Mouse (Mus musculus): ENCODE measurements at regions not wholly inside any gene's neighbourhood (a gene's known extent, or its start where the extent isn't known, plus 50 kb on each side); places are given as distances from the start of the nearest gene placed in this dataset.
"Not testable (repeated sequence)": the region's sequence is repeated elsewhere in the genome, so short reads cannot be mapped to it uniquely, and the experiment has no call there.

DNA sequence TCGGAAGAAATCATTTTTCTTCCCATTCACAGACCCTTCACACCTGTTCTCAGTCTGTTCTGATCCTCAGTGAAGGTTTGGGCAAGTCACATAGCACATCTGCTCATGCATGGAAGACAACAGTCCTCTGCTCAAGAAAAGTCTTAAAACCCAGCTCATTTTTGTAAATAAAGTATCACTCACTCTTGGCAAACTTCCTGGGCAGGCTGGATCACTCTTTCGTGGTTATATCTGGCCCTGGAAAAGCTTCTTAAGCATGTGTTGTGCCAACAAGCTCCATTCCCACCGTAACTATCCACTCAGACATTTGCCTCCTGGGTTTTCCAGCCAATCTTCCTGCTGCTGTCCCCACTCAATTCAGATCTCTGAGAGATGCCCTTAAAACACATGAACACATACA, 103.2 kb upstream of the Cep85l start:
- DNase-seq (ENCODE audit: low read depth, low spot score): no peak

DNA sequence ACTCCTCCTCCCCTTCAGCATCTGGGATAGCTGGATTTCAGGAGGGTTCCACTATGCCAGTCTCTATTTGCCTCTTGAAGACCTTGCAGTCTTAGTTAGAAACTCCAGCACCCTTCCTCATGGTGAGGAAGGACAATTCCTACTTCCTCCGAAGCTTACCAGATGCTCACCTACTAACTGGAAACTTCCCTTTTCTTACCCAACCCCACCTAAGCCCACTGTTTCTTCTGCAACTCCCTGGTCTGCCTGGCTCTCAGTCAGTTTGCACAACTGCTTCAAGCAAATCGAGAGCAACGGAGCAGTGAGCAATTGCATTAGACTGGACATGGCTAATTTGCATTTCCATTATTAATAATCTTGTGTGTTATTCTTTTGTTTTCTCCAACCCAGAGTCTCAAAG, 90.5 kb upstream of the Cep85l start:
- DNase-seq (ENCODE audit: low read depth, low spot score): no peak

DNA sequence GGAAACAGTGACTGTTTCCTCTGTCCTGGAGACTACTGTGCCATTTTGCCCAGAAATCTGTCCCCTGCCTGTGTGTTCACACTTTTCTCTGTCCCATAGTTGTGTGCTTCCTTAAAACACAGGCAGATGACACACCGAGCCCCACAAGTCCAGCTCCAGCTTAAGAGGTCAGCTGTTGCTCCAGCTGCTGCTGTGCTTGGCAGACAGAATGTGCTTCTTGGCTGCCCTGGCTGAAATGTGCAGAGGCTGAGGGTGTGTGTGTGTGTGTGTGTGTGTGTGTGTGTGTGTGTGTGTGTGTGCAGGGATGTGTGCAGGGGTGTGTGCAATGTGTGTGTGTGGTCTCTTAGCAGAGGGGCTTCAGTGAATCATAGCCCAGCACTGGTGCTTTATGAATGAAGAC, 89.9 kb upstream of the Cep85l start:
- DNase-seq (ENCODE audit: low read depth, low spot score): no peak

DNA sequence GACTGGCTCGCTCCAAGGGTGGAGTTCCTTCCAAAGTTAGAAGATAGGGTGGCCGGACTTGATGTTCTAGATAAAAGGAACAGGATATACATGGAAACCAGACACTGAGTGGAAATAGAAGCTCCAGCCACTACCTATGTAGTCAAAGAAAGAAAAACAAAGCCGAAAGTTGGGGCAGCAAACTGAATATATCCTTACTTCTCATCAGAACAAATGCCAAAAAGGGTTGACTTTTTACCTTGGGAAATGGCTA, 88.5 kb upstream of the Cep85l start:
- DNase-seq (ENCODE audit: low read depth, low spot score): no peak

DNA sequence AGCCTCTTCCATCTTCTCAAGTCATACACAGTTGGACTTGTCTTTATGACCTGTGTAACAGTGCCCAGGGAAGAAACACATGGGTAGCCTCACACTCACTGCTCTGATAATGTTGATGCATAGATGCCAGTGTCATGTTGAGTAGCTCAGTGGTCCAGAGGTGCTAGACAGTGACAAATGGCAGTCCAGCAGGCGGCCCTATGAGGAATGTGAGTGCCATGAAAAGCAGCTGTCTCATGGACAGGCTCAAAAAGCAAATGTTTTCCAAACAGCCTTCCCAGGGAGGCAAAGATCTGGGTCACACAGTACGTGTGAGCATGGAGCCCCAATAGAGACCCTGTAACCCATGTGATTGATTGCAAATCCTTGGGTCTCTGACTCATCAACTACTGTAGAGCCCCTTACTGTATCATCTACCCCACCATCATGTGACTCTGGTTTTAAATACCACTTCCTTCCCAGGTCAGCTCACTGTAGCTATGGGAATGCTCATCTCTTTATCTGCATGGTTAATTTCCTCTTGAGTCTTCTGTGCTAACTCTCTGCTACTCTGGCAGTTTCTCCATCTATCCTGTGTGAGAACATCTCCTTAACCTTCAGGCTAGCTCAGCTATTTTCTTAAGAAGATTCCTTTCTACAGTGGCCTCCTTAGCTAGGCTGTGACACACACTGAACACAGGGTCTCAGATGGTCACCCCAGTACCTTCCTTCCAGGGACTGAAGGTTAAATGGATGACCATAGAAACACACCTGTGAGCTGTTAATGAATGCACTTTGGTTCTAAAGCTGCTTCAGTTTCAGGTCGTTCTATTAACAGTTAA, 87.9 kb upstream of the Cep85l start:
- no peak for DNase-seq (ENCODE audit: low read depth, low spot score)

DNA sequence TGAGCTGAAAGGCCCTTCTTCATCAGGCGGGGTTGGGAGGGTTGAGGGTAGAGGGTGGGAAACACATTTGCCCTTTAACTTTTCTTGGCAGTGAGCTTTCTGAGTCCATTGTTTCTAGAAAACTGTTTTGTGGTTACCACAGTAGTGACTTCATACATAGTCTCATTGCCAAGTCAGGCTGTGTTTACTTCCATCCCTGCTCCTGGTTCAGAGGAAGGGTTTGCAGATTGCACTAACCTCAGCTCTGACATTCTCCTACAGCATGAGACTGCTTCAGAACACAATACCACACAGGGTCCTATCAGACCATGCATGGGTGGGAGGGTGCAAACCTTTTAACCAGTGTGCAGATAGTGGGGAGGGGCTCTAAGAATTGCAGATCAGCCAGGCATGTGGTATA, 87.1 kb upstream of the Cep85l start:
- DNase-seq (ENCODE audit: low read depth, low spot score): no peak

DNA sequence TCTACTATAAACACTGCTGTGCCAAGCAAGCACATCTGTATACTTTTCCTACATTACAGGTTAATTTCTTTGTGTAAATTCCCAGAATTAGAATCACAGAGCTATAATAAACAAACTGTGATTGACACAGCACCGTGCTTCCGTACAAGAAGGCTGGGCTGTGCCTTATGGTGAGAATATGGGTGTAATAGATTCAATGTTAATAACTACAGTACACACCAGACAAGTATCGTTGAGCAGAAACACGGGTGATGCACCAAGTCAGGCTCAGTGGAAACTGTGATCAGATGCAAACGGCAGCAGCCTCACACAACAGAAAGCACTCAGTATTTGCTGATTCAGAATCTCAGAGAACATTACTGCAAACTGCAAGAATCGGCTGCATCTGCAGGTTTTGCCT, 86.5 kb upstream of the Cep85l start:
- no peak for DNase-seq (ENCODE audit: low read depth, low spot score)

DNA sequence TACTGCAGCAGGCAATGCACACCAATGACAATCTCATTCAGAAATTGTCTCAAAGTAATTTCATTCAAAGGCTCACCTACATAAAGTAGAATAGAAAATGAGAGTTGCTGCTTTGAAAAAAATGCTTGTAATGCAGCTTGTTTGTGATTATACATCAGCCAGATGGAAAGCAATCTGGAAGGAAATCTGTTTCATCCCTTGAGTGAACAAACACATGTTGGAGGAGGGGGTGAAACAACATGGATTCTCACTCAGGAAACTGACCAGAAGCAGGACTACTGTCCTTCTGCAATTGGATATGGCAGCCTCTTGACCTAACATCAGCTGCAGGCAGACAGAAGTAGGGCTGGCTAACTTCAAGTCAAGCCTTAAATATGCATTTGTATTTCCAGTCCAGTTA, 84.8 kb upstream of the Cep85l start:
- DNase-seq (ENCODE audit: low read depth, low spot score): no peak

DNA sequence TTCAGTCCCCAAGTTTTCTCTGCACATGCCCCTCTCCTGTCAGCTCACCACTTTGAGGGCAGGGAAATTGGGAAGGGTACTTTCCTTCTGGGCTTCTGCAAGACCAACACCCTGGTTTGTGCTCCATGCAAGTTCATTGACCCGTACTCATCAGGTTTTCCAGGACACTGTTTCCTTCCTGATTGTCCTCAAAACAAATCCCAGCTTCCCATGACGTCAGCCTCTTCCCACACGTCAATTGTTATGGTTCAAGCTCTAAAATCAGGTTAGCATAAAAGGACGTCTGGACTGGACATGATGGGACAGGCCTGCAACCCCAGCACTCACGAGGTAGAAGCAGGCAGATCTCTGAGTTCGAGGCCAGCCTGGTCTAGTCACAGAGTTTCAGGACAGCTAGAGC, 84.3 kb upstream of the Cep85l start:
- no peak for DNase-seq (ENCODE audit: low read depth, low spot score)

DNA sequence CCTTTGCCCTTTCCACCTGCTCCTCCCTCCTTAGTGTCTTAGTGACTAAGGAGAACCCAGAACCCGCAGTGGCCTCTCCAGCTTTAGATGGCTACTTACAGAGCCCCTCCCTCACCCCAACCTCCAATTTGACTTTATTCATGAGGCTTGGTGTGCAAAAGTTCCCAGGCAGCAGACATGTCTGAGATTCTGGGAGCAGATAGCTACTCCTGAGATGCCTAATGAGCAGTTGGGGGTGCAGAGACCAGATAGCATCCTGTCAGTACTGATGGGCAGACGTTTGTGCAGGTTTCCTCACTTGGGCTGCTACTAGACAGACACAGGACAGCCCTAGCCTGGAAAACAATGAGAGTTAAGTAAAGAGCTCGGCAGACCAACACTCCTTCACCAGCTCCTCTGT, 83.7 kb upstream of the Cep85l start:
- DNase-seq (ENCODE audit: low read depth, low spot score): no peak

DNA sequence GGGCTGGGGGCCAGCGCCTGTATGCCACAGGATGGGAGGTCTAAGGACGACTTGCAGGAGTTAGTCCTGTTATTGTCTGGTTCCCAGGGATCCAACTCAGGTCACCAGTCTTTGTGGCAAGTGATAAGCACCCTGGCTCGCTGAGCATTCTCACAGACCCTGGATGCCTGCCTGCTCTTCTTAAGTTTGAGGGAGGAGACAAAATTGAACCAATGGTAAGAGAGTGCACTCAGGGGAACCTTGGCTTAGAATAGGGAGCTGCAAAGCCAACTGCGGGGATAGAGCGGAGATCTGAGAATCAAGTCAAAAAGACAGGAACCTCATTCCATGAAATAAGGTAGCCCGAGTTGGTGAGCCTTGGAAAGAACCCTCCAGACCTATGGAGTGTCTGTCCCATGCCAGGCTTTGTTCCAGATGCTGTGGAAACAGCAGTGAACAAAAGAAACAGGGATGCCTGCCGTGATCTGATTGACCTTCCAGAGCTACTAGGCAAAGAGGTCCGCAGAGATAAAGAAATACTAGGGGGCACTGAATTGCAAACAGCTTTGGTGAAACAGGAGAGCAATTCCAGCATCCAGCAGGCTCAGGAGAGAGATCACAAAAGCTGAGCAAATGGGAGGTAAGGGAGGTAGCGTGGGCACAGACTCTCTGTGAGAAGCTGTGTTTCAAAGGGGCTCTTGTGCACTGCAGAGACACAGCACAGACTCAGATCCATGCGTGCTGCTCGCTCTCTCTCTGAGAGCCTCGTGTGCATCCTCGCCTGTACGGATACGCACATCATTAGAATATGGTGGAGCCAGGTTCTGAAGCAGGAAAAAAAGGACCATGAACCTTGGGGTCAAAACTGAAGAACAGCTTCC, 82.9 kb upstream of the Cep85l start:
- no peak for DNase-seq (ENCODE audit: low read depth, low spot score)

DNA sequence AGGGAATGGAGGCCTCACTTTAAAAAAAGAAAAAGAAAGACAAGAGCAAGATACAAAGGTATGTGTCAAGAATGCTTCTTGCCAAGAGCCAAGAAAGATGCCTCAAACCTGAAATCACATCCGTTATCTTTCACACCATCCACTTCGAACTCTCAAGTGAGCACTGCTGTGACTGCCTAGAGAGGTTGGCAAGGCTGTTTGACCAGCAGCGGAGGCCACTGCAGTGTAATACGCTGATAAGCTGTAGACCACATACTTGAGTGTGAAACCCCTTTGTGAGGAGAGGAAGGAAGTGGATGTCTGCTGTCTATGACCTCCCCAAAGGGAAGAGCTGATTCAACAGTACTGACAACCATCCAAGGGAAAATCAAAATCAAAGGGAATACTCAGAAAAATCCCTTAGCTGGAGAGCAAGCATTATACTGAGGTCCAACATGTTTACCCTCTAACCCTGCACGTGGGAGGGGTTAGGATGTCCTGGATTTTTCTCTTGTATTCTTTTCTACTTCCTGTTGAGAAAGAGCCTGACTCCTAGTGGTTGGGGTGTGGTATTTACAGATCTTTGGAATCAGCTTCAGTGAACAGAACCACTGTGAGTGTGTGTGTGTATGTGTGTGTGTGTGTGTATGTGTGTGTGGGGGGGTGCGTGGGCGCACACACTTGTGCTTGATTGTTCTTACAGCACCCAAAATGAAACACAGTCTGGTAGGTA, 81.5 kb upstream of the Cep85l start:
- DNase-seq (ENCODE audit: low read depth, low spot score): no peak

DNA sequence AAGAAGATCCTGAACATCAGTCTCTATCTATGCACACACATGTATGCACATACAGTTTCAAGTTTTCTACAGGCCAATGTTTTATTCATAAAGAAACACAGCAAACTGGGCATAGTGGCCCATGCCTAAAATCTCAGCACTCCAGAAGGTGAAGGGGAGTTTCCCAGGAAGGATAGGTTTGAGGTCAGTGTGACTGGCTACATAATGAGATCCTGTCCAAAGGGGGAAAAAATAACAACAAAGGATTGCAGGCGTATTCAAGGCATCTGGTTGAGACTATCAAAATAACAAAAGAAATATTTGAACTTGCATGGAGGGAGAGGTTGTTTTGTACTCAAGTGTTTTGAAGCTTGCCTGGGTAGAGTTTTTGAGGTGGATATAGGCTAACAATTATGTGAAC, 80.0 kb upstream of the Cep85l start:
- not testable (repeated sequence) for DNase-seq (ENCODE audit: low read depth, low spot score)

DNA sequence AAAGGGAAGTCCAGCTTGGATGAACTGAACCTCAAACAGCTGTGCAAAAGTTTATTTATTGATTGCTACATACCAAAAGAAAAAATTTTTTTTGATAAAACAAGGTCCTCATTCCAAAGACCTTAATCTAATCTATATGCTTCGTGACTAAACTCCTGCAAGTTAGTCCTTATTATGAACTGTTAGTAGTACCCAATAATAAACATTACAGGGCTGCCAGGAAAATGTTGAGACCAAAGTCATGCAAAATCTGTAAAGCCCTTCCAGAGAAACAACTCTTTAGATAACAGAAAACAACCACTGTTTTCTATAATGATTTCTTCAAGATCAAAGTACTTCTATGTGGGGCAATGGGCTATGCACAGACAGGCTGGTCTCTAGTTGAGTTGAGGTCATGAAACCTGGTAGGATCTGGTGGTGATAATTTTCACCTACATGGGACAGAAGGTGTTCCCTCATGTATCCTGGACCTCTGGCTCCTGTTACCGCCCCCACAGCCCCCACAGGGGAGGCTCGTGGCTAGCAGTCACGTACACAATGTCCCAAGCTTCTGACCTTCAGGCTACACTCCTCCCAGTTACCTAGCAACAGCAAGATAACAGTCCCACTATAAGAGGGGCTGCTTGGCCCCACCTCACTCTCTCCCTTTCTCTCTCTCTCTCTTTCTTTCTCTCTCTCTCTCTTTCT, 76.4 kb upstream of the Cep85l start:
- DNase-seq (ENCODE audit: low read depth, low spot score): no peak

DNA sequence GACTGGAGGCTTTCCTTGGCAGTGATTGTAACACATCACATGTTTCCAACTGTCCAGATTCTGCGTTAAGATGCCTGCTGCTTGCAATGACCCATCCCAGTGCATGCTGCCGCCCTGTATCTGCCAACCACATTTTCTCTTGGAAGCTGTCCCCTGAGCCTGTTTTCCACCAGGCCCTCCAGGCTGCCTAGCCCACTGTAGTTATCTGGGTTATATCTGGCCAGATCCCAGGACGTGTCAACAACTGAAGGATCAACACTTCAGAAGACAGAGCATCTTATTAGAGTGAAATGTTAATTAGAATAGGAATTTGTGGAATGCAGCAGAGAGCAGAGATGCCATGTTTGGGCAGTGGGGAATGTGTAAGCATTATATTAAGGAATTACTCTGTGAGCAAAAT, 65.0 kb upstream of the Cep85l start:
- DNase-seq (ENCODE audit: low read depth, low spot score): no peak

DNA sequence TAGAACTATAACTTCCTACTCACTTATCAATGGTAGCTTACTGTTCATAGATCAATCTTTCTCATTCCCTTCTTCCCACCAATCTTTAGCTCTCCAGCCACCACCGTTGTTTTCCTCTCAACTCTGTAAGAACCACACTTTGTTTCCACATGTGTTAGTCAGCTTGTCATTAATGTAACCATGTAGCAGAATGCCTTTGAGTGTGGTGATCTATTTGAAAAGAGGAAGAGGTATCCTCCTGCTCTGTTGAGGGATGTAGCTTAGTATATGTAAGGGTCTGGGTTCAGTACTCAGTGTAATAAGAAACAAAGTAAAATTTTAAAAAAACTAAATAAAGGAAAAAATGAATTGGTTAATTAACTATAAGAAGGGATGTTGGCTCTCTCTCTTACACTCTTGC, 63.7 kb upstream of the Cep85l start:
- DNase-seq (ENCODE audit: low read depth, low spot score): no peak

DNA sequence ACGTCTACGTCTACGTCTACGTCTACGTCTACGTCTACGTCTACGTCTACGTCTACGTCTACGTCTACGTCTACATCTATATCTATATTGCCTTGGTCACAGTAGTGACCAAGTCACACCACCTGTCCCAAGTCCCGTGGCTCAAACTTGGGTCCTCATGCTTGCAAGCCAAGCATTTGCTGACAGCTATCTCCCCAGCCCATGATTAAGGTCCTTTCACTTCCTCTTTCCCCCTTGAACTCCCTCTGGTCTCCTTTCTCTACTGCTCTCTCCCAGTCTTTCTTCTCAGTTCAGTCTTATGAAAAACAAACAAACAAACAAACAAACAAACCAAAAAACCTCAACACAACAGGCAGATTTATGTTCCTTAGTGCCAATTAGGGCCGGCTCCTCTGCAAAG, 63.2 kb upstream of the Cep85l start:
- DNase-seq (ENCODE audit: low read depth, low spot score): no peak

DNA sequence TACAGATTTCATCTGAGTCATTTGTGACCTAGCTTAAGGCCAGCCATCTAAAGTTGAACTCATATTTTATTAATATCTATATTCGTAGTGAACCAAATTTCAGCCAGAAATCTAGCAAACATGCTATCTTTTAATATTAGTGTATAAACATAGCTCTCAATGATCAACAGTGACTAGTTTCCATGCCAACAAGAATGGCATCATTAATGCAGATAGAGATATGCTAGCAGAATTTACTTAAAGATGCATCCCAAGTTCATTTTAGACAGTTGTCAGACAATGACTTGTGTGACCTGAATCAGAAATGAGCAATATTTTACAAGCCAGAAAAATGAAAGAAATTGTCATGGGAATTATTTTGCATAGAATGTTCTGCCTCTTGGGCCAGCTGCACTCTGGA, 60.5 kb upstream of the Cep85l start:
- DNase-seq (ENCODE audit: low read depth, low spot score): no peak

DNA sequence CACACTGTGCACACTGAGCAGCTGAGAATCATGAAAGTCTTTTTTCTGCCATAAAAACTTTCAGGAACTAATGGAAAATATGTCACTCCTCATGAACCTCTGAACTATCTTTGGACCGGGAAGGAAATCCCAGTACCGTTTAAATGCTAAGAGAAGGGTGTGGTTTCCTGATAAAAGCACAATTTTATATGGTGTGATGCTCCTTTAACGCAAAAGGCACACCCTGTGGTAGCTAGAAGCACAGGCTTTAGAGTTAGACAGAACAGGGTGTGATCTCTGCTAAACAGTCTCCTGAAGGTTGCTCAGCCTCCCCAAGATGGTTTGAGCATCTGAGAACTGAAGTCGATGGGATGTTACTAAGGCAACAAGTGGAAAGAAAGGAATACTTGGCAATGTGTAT, 58.6 kb upstream of the Cep85l start:
- no peak for DNase-seq (ENCODE audit: low read depth, low spot score)

DNA sequence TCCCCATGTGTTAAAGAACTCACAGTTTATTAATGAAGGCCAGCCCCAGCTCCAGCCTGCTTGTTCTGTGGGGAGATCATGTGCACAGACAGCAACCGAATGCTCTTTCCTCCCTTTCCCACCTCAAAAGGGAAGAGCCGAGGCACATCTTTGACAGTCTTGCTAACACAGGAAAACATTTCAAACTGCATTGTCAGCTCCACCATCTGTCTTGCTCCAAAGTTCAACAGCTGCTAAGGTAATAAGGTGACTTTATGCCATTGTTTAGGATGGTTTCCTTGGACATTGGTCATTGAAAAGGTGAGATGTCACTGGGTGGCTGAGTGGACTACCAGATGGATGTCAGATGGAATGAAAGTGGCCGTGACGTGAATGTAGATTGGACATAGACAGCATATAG, 58.0 kb upstream of the Cep85l start:
- DNase-seq (ENCODE audit: low read depth, low spot score): no peak

DNA sequence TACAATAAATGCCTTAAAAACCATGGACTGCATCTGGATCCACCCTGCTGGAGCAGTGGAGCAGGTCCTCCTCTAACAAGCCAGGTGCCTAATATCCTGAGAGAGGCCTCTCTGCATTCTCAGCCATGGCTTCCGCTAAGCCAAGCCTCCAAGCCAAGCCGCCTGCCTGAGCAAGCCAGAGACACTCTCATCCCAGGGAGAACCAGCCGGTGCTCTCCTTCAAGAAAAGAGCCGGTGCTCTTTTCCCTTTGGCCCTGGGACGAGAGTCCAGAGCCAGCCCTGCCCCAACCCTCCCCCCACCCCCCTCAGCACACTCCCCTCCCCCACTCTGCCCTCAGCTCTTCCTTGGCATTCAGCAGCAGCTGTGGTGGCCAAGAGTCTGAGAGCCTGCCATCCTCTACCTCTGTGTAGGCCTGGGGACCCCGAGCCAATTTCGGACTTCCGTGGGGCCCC, 56.3 kb upstream of the Cep85l start:
- no peak for DNase-seq (ENCODE audit: low read depth, low spot score)

Measured in brain, embryonic 18.5 days (tissue).